Mouse (Mus musculus) liver, embryonic 11.5 days (tissue): ENCODE data around the gene Serpine1. TPM values are rescaled to one million over a fixed set of nuclear protein-coding genes. Genes with fewer than 3 reads are reported as not detected.

Source experiments
- polyA plus RNA-seq: library from polyadenylated mRNA; unstranded; fragments of >200 nt; fragmentation: Nextera tagmentation; extraction: Ambion mirVana; gene quantifications from 2 replicates; pipeline ENCODE4 v1.2.1, GENCODE M21; 2014

Gene Serpine1
- polyA plus RNA-seq, 1 experiment from 2014 or later = 0.15 TPM

Other genes starting within 250 kb of the Serpine1 start
- 9.1 and 9.8 TPM in 2 replicates for gene Col26a1, start 189.1 kb downstream of the Serpine1 start, polyA plus RNA-seq
- 28.5 and 32.4 TPM in 2 replicates for gene Ift22, start 164.1 kb downstream of the Serpine1 start, polyA plus RNA-seq
- 241 and 251 TPM in 2 replicates for gene Fis1, start 119.0 kb downstream of the Serpine1 start, polyA plus RNA-seq
- gene Cldn15, start 105.7 kb downstream of the Serpine1 start, polyA plus RNA-seq = 2.5 and 2.8 TPM in 2 replicates
- 28.7 and 29.2 TPM in 2 replicates for gene Plod3, start 85.2 kb downstream of the Serpine1 start, polyA plus RNA-seq
- 93.8 and 97.2 TPM in 2 replicates for gene Znhit1, start 84.2 kb downstream of the Serpine1 start, polyA plus RNA-seq
- gene Vgf, start 45.9 kb downstream of the Serpine1 start, polyA plus RNA-seq = 0.07 TPM in 1 of 2 replicates, not detected in the other
- gene Ap1s1, start 26.1 kb downstream of the Serpine1 start, polyA plus RNA-seq = 163 and 175 TPM in 2 replicates
- 8.7 and 8.8 TPM in 2 replicates for gene Trim56, start 43.9 kb upstream of the Serpine1 start, polyA plus RNA-seq
- not detected in 2 replicates for gene Muc3, start 77.1 kb upstream of the Serpine1 start, polyA plus RNA-seq
- gene Muc3a, start 140.1 kb upstream of the Serpine1 start, polyA plus RNA-seq = 0.43 TPM in 1 of 2 replicates, not detected in the other
- 22.7 and 23.3 TPM in 2 replicates for gene Ache, start 215.3 kb upstream of the Serpine1 start, polyA plus RNA-seq
- gene Ufsp1, start 222.4 kb upstream of the Serpine1 start, polyA plus RNA-seq = 13.3 and 13.5 TPM in 2 replicates
- 165 and 169 TPM in 2 replicates for gene Srrt, start 235.4 kb upstream of the Serpine1 start, polyA plus RNA-seq
- gene Trip6, start 242.1 kb upstream of the Serpine1 start, polyA plus RNA-seq = 31.0 and 31.6 TPM in 2 replicates